Mouse (Mus musculus) ovary, postnatal 36 days (tissue): ENCODE measurements around the gene Clic1.
A peak's percentile ranks its signal among the peaks of the same experiment; 100 is the strongest.
"Not testable (repeated sequence)": the region's sequence is repeated elsewhere in the genome, so short reads cannot be mapped to it uniquely, and the experiment has no call there.

Source experiments
- DNase-seq: peaks from one replicate; pipeline ENCODE4 v3.0.0; 2022; ENCODE audit warnings: low spot score, mixed read lengths

Clic1 gene

DNA sequence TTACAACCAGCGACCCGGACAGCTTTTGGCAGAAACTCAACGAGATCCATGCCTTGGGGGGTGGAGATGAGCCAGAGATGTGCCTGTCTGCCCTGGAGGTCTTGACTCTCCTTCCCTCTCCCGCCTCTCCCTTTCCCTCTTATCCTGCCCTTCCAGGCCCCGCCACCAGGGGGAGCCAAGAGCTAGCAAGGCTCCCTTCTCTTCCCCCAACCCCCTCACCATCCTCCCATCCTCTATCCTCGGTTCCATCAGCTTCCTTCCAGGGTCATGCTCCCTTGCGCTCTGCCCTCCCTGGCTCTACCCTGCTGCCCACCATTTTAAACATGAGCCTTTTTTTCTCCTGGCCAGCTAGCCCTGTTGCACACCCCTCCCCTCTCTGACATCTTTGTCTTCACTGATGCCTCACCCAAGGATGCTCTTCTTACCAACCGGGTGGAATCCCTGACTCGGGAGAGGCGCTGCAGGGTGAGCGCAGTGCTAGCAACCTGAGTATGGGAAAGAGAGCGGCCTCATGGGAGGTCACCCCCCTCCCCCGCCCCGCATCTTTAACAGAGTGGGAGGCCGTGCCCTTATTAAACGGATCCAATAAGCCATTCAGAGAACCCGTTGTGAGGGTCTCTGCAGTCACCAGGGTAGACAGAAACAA, 28.5 kb upstream of the Clic1 start:
- peak; percentile 87 for DNase-seq

DNA sequence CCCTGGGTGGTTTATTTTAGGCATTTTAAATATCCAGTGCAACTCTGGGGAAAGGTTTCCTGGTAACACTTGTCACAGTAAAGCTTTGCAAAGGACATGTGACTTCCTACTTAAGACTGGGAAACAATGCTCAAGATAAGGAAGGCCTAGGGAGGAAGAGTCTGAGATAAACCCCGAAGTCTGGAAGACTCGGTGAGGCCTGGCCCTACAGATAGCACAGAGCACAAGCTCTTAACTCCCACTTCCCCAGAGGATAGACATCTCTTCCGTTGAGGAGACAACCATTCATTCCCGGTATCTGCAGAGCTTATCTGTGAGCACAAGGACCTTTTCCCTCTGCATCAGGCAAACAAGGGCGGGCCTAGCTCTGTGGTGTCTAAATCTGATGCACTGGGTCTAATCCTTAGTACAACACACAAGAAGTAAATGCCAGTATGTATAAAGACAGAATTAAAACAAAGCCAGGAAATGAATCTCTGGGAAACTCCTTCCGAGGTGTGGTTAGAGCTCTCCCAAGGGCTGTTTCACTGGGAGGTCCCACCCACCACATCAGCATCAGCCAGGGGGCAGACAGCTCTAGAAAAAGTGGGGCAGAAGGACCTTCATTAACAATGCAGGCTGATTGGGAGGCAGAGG, 27.8 kb upstream of the Clic1 start:
- no peak for DNase-seq

DNA sequence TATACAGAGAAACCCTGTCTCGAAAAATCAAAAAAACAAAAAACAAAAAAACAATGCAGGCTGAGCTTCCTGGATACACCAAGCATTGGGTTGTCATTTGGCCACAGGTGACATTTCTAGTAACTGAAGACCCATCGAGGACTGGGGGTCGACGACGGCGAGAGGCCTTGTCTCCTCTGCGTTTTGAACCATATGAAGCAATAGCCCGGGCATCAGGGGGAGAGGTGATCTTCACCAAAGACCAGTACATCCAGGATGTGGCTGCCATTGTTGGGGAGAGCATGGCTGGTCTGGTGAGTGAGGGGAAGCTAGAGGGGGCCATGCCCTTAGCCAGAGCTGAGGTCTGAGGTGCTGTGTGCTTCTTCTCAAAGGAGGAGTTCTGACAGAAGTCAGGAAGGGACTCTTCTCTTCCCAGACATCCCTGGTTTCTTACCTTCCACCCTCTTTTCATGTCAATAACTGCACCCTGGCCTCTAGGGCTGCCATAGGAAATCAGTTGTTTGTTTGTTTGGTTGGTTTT, 27.2 kb upstream of the Clic1 start:
- no peak for DNase-seq

DNA sequence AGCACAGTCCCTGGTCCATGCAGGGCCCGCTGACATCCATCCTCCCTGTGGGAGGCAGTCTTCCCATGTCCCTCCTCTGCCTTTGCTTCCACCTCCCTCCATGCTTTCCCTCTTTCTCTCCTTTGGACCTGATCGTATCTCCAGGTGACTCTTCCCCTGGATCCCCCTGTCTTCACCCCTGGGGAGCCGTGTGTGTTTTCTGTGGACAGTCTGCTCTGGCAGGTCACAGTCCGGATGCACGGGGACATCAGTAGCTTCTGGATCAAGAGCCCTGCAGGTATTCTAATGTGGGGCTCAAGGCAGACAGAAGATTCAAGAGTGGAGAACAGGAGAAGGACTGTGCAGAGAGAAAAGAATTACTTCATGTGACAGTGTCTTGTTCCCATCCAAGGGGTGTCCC, 26.5 kb upstream of the Clic1 start:
- DNase-seq: no peak

DNA sequence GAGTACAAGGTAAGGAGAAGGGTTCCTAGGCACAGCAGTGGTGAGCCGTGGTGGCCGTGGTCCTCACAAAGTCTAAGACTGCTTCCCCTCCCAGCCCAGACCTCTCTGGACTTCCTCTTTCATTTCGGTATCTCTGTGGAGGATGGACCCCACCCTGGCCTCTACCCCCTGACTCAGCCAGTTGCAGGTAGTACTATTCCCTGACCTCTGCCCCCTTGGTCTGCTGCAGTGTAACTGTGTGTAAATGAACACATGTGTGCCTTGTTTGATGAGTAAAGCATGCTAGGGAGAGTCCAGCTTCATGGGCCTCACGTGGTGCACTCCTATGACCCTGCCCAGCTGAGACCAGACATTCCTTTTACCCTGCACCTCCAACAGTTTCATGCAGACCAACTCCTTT, 26.0 kb upstream of the Clic1 start:
- no peak for DNase-seq

DNA sequence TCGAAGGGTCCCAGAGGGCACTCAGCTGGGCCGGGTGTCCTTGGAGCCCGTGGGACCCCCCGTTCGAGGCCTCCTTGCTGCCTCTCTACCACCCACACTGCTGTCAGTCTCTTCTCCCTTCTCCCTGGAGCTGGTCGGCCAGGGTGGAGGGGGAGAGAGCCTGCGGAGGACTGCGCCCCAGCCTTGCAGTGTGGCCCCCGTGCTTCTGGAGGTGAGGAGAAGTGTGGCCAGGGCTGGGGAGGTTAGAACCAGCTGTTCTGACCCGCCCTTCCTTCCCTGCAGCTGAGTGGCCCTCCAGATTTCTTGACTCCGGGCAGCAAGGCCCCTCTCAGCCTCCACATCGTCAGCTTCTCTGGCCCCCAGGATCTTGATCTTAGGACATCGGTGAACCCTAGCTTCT, 25.5 kb upstream of the Clic1 start:
- DNase-seq: no peak

DNA sequence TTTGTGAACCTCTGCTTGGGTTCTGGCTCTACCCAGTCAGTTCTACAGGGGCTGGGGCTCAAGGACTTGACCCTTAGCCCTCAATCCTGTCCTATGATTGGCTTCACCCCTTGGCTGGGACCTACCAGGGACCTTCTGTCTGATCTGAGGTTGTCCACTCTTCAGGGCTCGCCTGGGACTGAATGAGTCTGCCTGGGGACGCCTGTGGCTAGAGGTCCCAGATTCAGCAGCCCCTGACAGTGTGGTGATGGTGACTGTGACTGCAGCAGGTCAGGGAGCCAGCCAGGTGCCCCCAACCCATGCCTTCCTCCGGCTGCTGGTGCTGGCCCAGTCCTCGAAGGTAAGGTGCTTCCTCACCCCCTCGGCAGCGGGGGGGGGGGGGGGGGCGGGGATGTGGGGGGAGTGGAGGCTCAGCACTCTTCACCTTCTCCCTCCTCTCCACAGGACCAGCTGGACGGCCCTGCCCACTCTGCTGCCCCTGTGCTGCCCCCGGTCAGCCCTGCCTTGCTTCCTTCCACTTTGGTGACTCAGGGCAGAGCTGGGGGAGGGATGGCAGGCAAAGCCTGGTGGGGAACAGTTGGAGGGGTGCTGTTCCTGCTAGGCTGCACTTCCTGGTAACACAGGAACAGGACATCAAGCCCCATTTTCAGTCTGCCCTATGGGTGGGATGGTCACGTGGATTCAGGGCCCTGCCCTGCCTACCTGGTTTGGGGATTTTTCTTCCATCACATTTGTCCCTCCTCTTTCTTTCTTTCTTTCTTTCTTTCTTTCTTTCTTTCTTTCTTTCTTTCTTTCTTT, 24.9 kb upstream of the Clic1 start:
- no peak for DNase-seq

DNA sequence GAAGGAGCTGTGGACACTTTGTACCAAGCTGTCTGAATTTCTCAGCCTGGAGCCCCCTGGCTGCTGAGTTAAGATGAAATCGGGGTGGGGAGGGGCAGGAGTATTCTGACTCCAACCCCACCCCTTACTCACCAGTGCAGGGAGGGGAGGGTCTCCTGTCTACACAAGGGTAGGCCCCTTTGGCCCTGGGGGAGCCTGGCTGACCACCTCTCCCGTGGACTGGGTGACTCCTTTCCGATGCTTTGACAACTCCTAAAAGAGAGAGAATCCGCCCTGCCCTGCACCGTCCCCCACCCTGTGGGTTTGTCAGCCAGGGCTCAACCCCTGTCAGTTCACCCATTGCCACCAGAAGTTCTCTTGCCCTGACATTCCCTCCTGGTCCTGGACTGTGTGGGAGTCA, 23.6 kb upstream of the Clic1 start:
- DNase-seq: no peak

DNA sequence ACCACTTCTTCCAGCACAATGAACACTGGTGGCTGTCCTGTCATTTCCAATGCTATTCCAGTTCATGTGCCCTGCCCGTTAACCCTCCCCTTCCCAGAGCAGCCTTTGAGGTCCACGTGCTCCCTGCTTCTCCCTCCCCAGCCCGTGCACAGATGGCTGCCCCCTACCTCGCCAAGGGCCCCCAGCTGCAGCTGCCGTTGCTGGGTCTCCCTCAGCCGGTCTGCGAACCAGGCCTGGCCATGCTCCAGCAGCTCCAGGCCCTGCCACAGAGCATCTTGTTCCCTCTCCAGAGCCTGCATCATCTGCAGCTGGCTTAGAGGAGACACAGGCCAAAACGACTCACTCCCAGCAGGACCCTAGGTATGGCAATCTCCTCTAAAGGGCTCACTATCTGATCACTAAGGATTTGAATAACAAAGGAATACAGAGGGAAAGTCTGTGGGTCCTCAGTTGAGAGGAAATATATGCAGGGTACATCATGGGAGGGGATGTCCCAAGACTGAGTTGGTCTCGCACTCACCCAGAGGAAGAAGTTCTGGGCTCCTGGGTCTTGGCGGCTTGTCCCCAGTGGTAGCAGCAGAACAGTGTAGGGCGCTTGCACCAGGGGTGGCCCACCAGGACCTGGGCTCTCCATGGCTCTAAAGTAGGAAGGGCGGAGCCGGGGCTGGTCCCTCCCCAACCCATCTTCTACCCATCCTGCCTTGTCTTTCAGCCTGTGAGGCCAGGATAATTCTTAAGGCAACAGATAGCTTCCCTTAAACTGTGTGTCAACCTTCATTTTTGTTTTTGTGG, 22.3 kb upstream of the Clic1 start, which contains the start of gene Sapcd1:
Sapcd1 (minus strand) TSS at position 740 of the 792 bp plus-strand sequence.
- no peak for DNase-seq

DNA sequence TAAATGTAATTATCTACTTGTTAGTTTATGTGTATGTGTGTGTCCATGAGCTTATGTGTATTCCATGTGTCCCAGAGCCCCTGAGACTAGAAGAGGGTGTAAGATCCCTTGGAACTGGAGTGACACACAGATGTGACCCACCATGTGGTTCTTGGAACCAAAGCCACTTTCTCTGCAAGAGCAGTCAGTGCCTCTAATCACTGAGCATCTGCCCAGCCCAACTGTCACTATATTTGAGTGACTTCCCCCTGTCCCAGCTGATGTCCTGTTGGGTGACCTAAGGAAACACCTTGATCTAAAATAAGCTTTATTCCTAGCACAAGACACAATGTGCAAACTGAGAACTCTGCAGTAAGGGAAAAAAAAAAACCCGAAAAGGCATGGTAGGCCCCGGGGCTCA, 21.5 kb upstream of the Clic1 start:
- DNase-seq: no peak

DNA sequence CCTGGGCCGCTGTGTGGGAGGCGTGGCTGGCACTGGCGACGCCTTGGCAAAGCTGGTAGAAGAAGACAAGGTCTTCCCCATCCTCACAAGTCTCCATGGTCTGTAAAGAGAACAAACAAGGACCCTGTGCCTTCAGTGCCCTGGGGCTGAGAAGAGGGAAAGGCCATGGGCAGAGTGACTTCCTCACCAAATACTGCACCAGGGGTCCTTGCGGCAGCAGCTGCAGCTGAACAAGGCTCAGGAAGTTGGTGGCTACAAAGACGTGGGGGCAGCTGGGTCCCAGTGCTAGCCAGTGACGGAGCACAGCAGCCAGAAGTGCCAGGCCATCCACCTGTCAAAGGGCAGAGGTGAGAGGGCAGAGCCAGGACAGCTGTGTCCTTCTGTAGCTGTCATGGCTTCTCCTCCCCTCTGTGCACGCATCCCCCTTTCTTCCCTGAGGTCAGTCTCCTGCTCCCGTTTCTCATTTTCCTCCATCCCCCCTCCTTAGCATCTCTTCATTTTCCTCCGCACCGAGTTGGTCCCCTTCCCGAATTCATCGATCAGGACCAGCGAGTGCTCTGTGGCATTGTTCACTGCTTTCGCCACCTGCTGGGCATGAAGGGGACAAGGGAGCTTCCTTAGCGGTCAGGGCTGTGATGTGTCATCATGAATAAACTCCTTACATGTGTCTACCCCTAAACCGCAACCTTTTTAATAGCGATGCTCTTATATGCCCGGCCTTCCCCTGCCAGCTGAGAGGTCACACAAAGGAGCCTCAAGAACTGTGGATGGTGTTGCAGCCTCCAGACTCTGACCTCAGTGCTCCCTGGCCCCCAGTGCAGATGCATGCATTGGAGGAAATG, 19.9 kb upstream of the Clic1 start:
- DNase-seq: no peak

DNA sequence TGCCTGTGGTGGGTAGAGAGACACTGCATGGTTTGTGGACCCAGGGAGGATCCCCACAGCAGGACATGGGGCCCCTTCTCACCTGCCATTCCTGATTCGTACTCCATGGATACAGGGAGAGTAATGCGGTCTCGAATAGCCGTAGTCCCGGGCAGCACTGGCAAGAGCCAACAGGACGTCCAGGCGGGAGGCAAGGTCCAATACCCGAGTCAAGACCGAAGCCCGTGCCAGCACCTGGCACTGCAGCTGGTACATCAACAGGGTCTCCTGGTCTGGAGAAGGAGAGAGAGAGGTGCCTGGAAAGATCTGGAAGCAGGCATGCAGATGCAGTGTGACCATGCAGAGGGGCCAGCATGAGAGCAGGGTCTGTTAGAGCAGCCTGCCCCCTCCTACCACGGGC, 18.5 kb upstream of the Clic1 start:
- DNase-seq: no peak

DNA sequence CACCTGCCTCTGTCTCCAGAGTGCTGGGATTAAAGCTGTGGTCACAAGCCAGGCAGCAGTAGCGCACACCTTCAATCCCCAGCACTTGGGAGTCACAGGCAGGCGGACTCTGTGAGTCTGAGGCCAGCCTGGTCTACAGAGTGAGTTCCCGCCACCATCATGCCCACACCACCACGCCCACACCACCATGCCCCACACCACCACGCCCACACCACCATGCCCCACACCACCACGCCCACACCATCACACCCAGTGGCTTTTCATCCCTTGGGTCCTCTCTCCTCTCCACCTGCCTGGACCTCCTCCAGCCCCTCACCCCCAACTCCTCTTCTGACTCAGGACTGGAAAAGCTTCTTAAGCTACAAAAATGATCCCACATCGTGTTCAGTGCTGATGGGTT, 17.9 kb upstream of the Clic1 start:
- no peak for DNase-seq

DNA sequence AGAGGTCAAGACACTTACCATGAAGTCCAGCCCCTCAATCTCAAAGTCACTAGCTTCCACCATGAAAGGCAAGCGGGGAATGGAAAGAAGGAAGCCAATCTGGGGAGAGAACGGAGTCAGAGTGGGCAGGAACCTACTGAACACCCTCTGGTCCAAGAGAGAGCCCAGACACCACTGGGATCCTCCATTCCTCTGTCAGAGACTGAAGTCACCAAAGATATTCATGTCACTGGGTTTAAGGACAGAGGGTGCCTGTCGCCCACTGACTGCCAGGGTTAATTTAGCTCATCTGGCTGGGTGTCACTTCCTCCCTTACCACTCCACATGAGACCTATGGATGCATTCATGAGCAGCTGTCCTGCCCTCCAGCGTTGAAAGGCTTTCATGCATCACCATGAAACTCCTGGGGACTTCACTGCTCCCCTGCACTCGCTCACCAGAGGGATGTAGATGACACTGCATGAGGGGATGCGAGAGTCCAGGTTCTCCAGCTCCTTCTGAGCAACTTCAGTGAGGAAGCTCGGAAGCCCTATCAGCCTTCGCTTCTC, 17.4 kb upstream of the Clic1 start:
- no peak for DNase-seq

DNA sequence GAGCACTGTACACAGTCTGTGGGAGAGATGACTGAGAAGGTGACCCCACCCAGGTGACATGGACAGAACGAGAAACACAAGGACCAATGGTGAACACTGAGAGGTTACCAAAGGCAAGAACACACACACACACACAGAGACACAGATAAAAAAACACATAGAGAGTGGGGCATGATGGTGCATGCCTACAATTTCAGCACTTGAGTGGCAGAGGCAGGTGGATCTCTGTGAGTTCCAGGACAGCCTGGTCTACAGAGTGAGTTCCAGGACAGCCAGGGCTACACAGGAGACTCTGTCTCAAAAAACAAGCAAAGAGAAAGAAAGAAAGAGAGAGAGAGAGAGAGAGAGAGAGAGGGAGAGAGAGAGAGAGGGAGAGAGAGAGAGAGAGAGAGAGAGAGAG, 16.1 kb upstream of the Clic1 start:
- DNase-seq: not testable (repeated sequence)

DNA sequence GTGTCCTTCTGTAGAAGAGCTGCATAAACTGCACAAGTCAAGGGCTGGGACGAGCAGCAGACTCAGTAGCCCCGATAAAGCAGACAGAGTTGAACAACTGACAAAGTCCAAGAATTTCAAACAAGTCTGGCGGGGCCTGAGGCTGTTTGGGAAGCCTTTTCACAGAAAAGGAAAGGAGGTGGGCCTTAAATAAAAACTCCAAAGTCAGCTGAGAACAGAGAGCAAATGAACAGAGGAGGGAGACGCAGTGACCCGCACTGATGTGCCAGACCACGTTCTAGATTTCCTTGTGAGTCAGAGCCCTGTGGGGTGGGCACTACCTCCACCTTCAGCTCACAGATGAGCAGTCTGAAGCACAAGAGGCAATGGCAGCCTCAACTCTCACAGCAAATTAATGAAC, 14.9 kb upstream of the Clic1 start:
- no peak for DNase-seq

DNA sequence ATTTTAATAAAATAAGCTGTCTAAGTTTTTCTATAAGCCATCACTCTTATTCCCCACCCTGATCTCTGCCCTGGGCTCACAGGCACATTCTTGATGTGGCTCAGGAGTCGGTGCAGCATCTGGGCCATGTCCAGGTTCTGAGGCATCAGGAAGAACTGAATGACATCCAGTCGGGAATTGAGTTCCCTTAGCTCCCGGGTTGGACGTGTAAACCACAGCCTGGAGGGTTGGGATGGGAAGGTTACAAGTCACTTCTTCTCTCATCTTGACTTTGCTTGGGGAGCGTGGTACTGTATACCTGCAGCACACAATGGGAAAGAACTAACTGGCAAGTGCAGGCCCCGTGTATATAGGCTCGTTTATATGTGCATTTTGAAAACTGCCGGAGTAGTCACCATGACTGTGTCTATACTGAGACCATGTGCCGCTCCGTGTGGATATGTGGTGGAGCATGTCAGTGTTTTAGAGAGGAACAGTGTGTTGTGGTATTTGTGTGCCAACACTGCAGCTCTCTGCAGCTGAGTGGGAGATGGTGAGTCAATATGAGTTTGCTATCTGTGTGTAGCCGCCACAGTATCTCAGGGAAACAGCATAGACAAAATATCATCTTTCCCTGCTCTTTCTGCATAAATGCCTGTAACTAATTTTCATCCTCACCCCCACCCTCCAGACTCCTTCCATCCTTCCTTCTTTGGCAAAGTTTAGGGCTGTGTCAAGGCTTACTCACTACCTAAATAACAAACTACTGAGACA, 10.5 kb upstream of the Clic1 start:
- DNase-seq: no peak

DNA sequence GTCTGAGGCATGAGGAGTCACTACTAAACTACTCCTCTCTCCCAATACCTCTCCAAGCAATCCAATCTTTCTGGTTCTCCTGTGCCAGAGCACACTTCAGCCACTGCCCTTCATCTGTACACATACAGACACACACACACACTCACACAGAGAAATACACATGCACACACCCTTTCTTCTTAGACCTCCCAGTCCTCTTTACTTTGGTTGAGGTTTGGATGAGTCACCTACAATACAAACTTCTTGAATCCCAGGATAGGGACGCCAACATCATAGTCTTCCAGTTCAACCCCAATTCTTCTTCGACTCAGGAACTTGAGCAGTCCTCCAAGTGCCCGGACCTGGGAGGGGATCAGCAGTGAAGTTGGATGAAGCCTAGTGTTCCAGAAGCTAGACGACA, 6.0 kb upstream of the Clic1 start:
- no peak for DNase-seq

DNA sequence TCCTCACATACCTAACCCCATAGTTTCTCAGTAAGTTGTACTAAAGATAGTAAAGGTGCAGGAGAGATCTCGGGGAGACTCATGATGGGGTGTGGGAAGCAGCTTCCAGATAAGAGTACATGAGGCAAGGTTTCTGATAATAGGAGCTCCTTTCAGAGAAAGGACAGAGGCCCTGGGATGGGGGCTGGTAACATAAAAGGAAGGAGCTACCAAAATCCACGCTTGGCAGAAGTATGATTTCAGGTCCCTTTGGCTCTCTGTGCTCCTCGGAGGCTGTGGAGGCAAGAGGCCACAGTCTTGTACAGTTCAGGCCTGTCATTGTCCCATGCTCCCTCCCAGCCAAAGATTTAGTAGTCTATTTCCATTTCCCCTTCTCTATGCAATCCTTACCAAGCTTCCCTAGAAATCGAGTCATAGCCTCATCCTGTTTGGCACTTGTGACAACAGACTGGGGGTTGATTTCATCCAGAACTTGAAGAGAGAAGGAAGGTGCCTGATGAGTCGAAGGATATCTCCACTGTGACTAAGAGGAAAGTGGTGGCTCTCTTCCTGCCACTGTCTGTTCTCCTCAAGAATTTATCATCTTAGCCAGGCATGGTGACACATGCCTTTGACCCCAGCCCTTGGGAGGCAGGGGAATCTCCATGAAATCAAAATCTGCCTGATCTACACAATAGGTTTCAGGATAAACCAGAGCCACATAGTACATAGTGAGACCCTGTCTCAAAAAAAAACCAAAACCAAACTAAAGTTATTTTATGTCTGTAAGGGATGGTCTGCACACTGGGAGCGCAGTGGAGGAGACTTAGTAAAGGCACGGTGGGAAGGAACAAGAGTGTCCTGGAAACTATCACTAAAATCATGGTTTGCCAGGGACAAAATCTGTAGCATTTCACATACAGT, 4.6 kb upstream of the Clic1 start:
- DNase-seq: no peak
